Mouse (Mus musculus): ENCODE results near the gene Pkhd1.

DNA sequence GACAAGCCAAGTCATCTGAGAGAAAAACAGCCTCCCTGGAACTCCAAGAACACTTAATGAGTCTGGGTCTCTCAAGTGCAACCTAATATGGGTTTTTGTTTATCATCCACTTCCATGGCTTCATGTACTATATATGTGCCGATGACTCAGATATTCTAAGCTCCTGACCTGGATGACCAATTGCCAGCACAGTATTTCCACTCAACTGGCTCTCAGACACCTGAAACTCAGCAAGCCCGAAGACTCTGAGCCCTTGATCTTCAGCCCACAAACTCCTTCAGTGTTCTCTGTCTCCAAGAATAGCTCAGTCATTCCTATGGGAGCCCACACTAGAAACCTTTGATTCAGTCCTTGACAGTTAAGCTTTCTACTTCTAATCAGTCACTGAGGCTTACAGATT lies 17.0 kb upstream of the Pkhd1 start:
- TF ChIP-seq CTCF (IDR thresholded peaks at IDR 0.05; ENCODE audit: control insufficient read depth, insufficient read depth, low read length) (no peak), POLR2A (IDR thresholded peaks at IDR 0.05; ENCODE audit: borderline replicate concordance, control insufficient read depth, low read depth, low read length) (no peak)
